Mouse (Mus musculus) testis, adult 2 months (tissue): ENCODE measurements around the gene Ypel5. TPM values are rescaled to one million over a fixed set of nuclear protein-coding genes. Genes with fewer than 3 reads are reported as not detected.

Experiments
- H3K27ac ChIP-seq: fragments of 200-500 bp; 2 replicates; pipeline ENCODE4 v1.5.1; 2012; ENCODE audit warnings: low read depth, low read length; ENCODE audit not compliant: control insufficient read depth, insufficient read depth
- H3K27me3 ChIP-seq: fragments of 200-500 bp; 2 replicates; pipeline ENCODE4 v1.6.1; 2012; ENCODE audit warnings: mild to moderate bottlenecking, low read length, moderate library complexity; ENCODE audit not compliant: control insufficient read depth, insufficient read depth
- H3K36me3 ChIP-seq: fragments of 200-500 bp; 2 replicates; pipeline ENCODE4 v1.6.1; 2012; ENCODE audit warnings: mild to moderate bottlenecking, low read length; ENCODE audit not compliant: control insufficient read depth, insufficient read depth
- H3K4me1 ChIP-seq: fragments of 200-500 bp; 2 replicates; pipeline ENCODE4 v1.6.1; 2012; ENCODE audit warnings: low read length; ENCODE audit not compliant: control insufficient read depth, insufficient read depth
- H3K4me3 ChIP-seq: fragments of 200-500 bp; 2 replicates; pipeline ENCODE4 v1.5.1; 2012; ENCODE audit warnings: low read depth, mild to moderate bottlenecking, low read length, moderate library complexity, mixed read lengths; ENCODE audit not compliant: control insufficient read depth
- CTCF ChIP-seq: fragments of 200-500 bp; IDR thresholded peaks from 2 replicates; pipeline ENCODE4 v1.5.1; 2012; ENCODE audit warnings: low read depth, mild to moderate bottlenecking, inconsistent platforms, low read length, moderate library complexity; ENCODE audit not compliant: control insufficient read depth, insufficient read depth, insufficient replicate concordance
- POLR2A ChIP-seq: fragments of 200-500 bp; IDR thresholded peaks from 2 replicates; pipeline ENCODE4 v1.6.1; 2012; ENCODE audit warnings: low read depth, mild to moderate bottlenecking, inconsistent platforms, low read length, moderate library complexity; ENCODE audit not compliant: control insufficient read depth
- polyA plus RNA-seq: library from polyadenylated mRNA; depleted of rRNA; stranded (reverse); fragments of >200 nt; gene quantifications from 2 replicates; pipeline ENCODE4 v1.2.3, GENCODE M21; 2012

The Ypel5 gene
- polyA plus RNA-seq, 1 experiment = 43.0 TPM

DNA sequence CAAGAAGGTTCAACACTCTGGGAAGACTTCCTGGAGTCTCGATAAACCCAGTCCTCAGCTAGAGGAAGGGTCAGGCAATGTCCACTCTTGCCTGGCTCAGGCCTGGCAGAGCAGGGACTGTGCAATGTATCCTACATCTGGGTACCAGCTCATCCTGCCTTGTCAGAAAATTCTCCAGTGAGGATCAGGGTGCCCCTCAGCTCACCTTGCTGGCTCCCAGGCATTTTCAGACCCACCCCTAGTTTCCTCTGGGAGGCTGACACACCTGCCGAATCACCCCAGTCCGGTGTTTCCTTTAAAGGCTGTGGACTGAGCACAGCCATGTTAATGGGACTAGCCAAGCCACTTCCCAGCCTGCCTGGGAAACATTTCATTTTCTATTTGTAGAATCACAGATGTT lies 43.9 kb downstream of the Ypel5 start:
- H3K4me1 ChIP-seq = peaks cover 3% of the 10 kb centered on the region

DNA sequence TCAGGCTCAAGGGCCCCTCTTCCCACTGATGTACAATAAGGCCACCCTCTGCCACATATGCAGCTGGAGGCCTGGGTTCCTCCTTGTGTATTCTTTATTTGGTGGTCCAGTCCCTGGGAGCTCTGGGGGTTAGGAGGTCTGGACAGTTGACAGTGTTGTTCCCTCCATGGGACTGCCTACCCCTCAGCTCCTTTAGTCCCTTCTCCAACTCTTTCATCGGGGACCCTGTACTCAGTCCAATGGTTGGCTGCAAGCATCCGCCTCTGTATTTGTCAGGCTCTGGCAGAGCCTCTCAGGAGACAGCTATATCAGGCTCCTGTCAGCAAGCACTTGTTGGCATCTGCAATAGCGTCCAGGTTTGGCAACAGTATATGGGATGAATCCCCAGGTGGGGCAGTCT lies 44.8 kb downstream of the Ypel5 start:
- Histone ChIP-seq H3K4me1 (peaks cover 3% of the 10 kb centered on the region), H3K27ac (no peak overlapping the region), H3K4me3 (no peak overlapping the region), H3K36me3 (no peaks in the 10 kb centered on the region), H3K27me3 (no peaks in the 10 kb centered on the region)
- TF ChIP-seq POLR2A (no peak), CTCF (no peak)

More for the DNA sequence above, 43.9 kb downstream of the Ypel5 start:
- no peak for TF ChIP-seq POLR2A
- no peak for TF ChIP-seq CTCF
- Histone ChIP-seq H3K27ac (no peak overlapping the region), H3K27me3 (no peaks in the 10 kb centered on the region), H3K36me3 (no peaks in the 10 kb centered on the region), H3K4me3 (no peak overlapping the region)

DNA sequence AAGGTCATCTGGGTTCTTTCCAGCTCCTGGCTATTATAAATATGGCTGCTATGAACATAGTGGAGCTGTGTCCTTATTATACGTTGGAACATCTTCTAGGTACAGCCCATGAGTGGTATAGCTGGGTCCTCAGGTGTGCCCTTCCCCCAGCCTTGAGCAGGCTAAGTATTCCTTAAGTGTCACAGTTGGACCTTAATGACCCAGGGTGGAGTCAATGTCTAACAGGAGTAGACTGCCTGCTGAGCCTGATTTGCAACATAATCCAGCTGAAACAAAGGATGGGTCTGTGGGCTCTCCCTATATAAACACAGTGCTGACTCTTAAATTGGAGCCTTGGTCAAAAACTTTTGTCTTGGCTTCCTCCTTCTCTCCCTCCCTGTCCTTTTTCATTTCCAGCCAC lies 45.6 kb downstream of the Ypel5 start:
- Histone ChIP-seq H3K4me3 (no peak overlapping the region), H3K27me3 (no peaks in the 10 kb centered on the region), H3K4me1 (peaks cover 3% of the 10 kb centered on the region), H3K27ac (no peak overlapping the region), H3K36me3 (no peaks in the 10 kb centered on the region)
- TF ChIP-seq POLR2A (no peak), CTCF (no peak)

DNA sequence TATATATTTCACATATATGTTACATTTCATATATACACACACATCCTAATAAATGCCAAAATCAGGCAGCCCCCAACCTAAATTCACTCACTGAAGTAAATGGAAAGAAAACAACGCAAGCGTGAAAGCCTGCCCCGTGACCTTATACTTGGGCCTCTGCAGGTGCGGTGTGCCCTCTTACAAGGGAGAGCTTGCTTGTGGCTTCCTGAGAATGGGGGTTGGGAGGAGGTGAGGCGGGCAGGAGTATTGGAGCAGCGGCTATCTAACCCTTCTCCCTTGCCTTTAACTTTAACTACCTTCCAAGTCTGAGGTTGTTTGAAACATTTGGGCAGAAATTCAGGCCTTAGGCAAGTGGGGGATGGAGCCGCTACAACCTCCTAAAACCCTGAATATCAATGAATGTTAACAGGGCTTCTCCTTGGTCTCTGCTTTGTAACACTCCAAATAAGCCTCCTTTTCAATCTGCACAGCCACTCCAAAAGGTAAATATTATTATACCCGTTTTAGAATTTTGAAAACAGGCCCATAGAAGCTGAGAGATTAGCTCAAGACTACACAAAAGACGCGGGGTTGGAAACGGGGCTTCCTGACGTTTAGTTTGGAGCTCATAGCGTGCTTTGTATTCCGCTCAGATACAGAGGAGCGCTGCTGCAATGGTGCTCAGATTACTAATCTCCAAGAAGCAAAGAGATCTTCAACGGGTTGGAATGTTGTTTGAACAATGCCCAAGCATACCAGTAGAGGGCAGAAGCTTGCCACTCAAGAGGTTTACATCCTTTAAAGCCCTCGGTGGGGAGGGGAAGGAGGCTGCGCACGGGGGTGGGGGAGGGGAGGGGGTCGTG lies 53.5 kb downstream of the Ypel5 start:
- Histone ChIP-seq H3K27me3 (no peaks in the 10 kb centered on the region), H3K36me3 (no peaks in the 10 kb centered on the region), H3K4me1 (no peaks in the 10 kb centered on the region), H3K27ac (no peak overlapping the region), H3K4me3 (no peak overlapping the region)
- TF ChIP-seq CTCF (no peak; the same call in 1 of the 2 replicates), POLR2A (no peak)

DNA sequence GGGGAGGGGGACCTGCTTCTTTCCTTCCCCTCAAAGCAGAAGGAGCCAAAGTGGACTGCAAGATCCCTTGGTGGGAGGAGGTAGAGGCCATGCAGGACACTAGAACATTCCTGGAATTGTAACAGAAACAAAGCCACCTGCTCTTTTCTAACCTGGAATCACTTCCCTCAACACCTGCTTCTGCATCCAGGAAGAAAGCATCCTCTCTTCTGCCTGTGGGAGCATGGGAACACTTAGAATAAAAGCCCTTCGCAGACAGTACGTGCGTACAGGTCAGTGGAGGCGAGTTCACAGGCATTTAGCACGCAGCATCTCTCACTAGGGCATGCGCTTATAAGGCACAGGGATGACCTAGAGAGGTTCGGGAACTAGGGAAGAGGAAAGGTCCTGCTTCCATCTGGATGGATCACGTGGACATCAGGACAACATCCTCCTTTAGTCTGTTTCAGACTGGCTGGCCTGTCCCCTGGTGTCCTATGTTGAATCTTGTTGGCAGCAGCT lies 54.2 kb downstream of the Ypel5 start:
- H3K36me3 ChIP-seq = no peaks in the 10 kb centered on the region
- TF ChIP-seq CTCF (no peak), POLR2A (no peak)
- H3K4me3 ChIP-seq = no peak overlapping the region

DNA sequence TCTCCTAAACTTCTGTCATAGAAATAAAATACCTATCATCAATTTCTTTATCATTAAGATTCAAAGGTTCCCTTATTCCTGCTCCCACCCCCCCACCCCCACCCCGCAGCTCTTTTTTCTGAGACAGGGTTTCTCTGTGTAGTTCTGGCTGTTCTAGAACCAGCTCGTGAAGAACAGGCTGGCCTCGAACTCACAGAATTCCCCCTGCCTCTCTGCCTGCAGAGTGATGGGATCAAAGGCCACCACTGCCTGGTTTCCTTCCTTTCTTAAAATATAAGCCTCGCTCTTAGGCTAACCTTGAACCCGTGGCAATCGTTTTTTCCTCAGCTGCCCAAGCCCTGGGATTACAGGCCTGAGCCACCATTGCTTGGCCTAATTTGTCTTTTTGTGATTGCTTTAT lies 55.3 kb downstream of the Ypel5 start:
- Histone ChIP-seq H3K27ac (no peak overlapping the region), H3K4me3 (no peak overlapping the region), H3K36me3 (no peaks in the 10 kb centered on the region), H3K4me1 (no peaks in the 10 kb centered on the region), H3K27me3 (no peaks in the 10 kb centered on the region)
- TF ChIP-seq POLR2A = no peak

More for the DNA sequence above, 54.2 kb downstream of the Ypel5 start:
- H3K27ac ChIP-seq = no peak overlapping the region
- no peaks in the 10 kb centered on the region for H3K4me1 ChIP-seq
- H3K27me3 ChIP-seq = no peaks in the 10 kb centered on the region

DNA sequence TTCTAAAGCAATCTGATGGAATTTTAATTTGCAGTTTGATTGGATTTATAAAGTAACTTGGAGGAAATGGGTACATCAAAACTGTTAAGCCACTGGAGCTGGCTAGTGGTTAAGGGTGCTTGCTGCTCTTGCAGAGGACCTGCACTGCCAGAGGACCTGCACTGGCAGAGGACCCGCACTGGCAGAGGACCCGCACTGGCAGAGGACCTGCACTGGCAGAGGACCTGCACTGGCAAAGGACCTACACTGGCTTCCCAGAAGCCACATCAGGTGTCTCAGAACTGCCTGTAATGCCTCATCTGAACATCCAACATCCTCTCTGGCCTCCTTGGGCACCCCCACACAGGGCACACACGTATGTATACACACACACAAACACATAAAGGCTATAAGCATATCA lies 59.3 kb downstream of the Ypel5 start:
- Histone ChIP-seq H3K27ac (no peak overlapping the region), H3K27me3 (no peaks in the 10 kb centered on the region), H3K4me1 (no peaks in the 10 kb centered on the region), H3K4me3 (no peak overlapping the region), H3K36me3 (no peaks in the 10 kb centered on the region)
- TF ChIP-seq CTCF (no peak), POLR2A (no peak)

DNA sequence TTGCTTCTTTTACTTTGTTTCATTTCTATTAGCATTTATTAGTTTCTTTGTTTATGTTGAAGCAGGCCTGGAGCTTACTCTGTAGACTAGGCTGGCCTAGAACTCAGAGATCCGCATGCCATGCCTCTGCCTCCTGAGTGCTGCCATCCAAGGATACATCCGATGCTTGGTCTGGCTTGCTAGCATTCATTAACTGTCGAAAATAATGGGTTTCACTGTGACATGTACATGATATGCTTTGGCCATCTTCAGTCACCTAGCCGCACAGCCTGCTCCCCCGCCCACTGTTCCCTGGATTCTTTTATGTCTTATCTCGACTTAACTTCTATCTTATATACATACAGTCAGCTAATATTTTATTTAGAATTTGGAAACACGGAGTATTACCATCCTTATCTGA lies 60.8 kb downstream of the Ypel5 start:
- H3K27ac ChIP-seq = no peak overlapping the region
- no peak overlapping the region for H3K4me3 ChIP-seq
- H3K27me3 ChIP-seq = no peaks in the 10 kb centered on the region
- H3K36me3 ChIP-seq = no peaks in the 10 kb centered on the region
- H3K4me1 ChIP-seq = no peaks in the 10 kb centered on the region
- no peak for TF ChIP-seq POLR2A
- no peak for TF ChIP-seq CTCF
